Mouse (Mus musculus) frontal cortex, postnatal 25 days (tissue): ENCODE data around the gene Vps11.
"Not testable (repeated sequence)": the region's sequence is repeated elsewhere in the genome, so short reads cannot be mapped to it uniquely, and the experiment has no call there.

ENCODE experiments used
- DNase-seq, 2 experiments: peaks; one replicate each; pipeline ENCODE4 v3.0.0; 2022; ENCODE audit warnings: low spot score in 2 of 2

The Vps11 gene

GRCm38 (mm10) chr9:44314257-44314547, 47.3 kb downstream of the Vps11 start:
- DNase-seq, result no peak

- peak in 1 of 2 experiments; percentile 72 for DNase-seq
Measured at GRCm38 (mm10) chr9:44313476-44314256, 47.8 kb downstream of the Vps11 start.

- no peak for DNase-seq
Measured at GRCm38 (mm10) chr9:44311136-44312134, 50.0 kb downstream of the Vps11 start.

GRCm38 (mm10) chr9:44310750-44311135, 50.7 kb downstream of the Vps11 start:
- no peak for DNase-seq

- DNase-seq, result no peak
Measured at GRCm38 (mm10) chr9:44309756-44310155, 51.7 kb downstream of the Vps11 start.

- DNase-seq, result no peak
Measured at GRCm38 (mm10) chr9:44307248-44307647, 54.2 kb downstream of the Vps11 start.

GRCm38 (mm10) chr9:44306532-44306931, 54.9 kb downstream of the Vps11 start:
- no peak for DNase-seq

GRCm38 (mm10) chr9:44305466-44306079, 55.9 kb downstream of the Vps11 start, which contains the start of gene Hinfp:
Hinfp (minus strand) TSS chr9:44305671.
- peak; percentile 91 to 97 for DNase-seq

- DNase-seq, result not testable (repeated sequence)
Measured at GRCm38 (mm10) chr9:44300001-44300400, 61.5 kb downstream of the Vps11 start.
